Mouse (Mus musculus) A20 (cell line): ENCODE data around the gene Srsf10.

Experiments
- DNase-seq: peaks from one replicate; pipeline ENCODE4 v3.0.0-alpha.2; 2011; ENCODE audit warnings: low read depth, low spot score

The Srsf10 gene

DNA sequence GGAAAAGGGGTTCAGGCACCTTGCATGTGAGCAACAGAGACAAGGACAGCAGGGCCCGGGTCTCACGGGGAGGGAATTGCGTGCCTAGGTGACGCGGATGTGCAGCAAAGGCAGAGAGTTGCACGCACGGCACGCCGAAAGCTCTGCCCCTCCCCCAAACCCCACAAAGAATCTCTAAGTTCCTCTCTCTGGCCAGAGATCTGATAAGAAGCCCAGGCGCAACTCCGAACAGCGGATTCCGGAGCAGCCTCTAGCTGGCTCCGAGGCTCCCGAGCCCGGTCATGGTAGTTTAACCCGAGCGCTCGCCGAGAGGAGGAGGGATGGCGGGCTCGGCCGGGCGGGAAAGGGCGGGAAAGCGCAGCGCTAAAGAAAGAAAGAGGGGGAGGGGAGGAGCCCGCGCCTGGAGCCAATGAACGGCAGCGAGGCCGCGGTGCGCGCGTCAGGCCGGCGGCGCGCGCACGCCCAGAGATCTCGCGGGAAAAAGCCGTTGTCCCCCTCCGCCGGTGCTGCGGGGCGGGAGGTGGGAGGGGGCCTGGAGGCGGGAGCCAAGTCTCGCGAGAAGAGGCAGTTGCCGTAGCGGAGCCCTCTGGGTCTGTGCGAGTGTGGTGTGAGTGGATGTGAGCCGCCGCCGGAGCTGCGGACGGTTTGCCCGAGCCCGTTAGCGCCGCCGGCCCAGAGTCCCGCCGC is at the start of gene Srsf10:
Gene Srsf10, plus strand, starts transcription at position 212 of the 687 bp plus-strand sequence.
- peak; percentile 99 for DNase-seq

GRCm38 (mm10) chr4:135814896-135815295 is 40.7 kb upstream of the Srsf10 start:
- no peak for DNase-seq

- peak; percentile 71 for DNase-seq
These were observed 38.5 kb upstream of the Srsf10 start for GRCm38 (mm10) chr4:135816905-135817622.

DNA sequence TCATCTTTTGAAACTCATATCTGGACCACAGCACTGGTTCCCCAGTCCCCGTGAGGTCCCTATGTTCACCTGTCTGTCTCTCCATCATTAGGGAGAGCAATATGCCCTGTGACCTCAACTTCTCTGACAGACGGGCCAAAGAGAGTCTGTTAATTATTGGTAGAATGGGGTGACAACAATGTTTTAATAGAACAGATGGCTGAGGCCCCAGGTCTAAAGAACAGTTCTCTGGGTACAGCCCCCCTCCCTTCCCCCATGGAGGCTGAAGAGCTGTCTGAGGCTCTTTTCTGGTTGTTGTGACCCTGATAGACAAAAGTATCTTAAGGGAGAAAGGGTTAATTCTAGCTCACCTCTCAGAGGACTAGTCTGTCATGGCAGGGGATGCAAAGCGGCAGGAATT is 37.2 kb upstream of the Srsf10 start:
- no peak for DNase-seq

DNA sequence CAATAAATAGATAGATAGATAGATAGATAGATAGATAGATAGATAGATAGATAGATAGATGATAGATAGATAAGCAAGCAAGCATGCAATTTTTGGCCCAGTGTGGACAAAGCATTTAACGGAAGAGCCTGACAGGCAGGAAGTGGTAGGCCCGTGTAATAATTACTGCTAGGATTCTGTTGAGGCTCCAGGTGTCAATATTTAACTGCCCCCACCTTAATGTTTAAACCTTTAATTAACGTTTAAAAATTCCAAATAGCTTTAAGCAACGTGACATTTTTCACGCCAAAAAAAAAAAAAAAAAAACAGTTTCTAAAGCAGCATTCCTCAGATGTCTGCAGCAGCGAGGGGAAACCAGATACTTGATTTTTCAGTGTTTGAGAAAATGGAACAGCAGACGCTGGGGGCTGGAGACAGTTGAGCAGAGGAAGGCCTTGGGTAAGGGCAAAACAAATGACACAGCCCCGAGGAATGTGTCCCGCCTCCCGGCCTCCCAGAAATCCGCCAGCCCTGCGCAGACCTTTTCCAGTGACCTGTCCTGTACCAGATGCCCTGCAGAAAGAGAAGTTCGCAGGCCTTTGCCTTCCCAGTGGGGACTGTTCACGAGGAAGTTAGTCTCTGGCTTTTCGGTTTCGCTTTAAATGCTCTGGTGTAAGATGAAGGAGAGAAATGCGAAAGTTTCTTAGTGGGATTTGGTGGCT is 35.6 kb upstream of the Srsf10 start:
- no peak for DNase-seq

DNA sequence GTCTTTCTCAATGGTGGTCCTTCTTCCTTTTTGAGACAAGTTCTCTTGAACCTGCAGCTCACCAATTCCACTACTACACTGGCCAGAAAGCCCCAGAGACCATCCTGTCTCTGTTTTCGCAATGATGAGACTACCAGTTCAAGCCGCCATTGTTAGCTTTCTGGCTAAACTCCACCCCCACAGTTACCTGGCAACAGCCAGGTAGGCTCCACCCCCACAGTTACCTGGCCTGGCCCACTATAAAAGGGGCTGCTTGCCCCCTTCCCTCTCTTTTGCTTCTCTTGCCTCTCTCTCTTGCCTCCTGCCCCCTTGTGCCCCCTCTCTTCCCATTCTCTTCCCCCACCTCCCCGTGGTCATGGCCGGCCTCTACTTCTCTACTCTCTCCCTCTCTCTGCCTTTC is 33.8 kb upstream of the Srsf10 start:
- no peak for DNase-seq

GRCm38 (mm10) chr4:135823298-135823697 is 32.2 kb upstream of the Srsf10 start:
- peak; percentile 59 for DNase-seq

- no peak for DNase-seq
These were observed 31.3 kb upstream of the Srsf10 start for GRCm38 (mm10) chr4:135824254-135824653.

DNA sequence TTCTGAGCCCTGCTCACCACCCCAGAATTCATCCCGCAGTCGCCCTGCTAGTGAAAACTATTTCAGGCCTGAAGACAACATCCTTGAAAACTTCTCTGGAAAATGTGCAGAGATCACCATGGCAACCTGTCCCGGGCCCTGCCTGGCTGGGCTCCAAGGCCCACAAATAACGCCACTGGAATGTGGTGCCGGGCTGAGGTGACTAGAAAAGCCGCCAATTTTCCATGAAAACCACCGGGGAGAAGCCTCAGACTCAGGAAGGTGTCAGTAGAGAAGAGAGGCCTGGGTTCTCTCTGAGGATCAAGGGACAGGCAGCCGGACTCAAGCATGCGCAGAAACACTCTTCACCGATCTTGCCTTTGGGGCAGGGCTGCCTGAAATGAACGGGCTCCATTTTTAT is 27.1 kb upstream of the Srsf10 start:
- DNase-seq, result no peak

DNA sequence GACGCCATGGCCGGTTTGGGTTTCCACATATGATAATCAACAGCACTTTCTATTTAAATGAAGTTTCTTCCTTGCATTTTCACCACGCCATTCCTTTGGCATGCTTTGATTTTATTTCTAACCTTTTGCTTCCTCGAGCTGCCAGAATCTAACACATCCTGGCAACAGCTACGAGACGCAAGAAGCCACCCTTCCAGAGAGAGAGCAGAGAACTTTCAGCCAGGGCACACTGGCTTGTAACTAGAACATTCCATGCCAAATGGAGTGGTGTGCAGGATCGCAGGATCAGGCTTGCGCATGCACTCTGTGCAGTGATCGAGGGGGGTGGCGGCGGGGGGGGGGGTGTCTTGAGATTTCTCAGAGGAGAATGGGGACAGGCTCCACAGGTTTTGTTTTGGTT is 23.5 kb upstream of the Srsf10 start:
- no peak for DNase-seq

GRCm38 (mm10) chr4:135833301-135834123 is 22.0 kb upstream of the Srsf10 start:
- no peak for DNase-seq

- no peak for DNase-seq
These were observed 21.3 kb upstream of the Srsf10 start for GRCm38 (mm10) chr4:135834124-135834717.

DNA sequence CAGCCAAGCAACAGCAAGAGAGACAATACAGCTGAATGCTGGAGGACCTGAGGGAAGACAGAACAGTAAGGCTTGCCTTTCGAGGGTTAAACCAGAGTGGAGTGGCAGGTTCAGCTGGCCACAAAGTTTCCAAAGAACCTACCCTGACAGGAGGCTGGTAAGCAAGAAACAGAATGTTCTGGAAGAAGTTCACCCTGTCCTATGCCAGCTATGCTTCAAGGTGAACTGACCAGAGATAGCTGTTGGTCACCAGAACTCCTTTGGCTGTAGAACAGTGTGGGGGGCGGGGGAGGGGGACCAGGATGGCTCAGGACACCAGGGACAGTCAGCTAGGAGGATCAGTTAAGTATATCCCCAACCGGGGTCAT is 16.6 kb upstream of the Srsf10 start:
- DNase-seq, result no peak

DNA sequence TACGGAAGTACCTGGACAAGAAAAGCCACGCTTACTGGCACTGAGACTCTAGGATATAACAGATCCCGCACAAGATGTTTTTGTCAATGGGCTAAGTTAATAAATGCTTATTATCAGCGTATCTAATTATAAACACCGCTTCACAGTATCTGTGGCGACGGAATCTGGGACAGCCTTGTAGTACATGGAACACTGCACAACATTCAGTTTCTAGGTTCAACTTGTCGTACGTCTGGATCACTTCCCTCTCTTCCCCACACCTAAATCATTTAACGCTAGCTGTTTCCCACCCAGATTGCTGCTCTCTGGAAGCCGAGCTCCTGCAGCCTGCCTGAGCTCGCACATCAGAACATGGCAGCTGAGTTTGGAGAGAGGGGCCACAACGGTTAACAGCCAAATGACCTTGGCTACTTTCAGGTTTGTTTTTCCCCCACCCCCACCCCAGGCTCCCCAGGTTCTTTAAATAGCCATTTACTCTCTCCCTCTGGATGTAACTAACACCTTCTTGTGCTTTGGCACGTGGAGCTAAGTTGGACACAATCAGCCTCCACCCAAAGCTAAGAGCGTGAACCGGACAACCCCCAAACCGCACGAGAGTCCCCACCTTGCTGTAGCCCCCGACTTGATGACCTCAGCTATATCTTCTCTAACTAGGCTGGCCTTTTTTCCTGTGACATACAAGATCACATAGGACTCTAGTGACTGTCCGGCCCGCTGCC is 16.1 kb upstream of the Srsf10 start:
- no peak for DNase-seq

DNA sequence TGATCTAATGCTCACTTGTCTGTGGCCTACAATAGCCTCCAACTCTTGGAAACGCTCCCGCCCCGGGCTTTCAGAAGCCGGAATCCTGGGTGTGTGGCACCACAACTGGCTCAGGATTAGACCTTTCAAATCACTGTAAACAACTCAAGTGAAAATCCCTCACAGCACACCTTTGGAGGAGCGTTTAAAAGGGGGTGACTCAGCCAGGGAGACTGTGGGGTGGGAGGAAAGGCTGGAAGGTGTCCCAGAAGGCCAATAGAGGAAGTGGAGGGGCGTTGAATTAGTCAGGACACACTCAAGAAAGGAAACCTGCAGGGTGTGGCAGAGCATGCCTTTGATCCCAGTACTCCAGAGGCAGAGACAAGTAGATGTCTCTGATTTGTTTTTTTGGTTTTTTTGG is 11.1 kb upstream of the Srsf10 start:
- no peak for DNase-seq

DNA sequence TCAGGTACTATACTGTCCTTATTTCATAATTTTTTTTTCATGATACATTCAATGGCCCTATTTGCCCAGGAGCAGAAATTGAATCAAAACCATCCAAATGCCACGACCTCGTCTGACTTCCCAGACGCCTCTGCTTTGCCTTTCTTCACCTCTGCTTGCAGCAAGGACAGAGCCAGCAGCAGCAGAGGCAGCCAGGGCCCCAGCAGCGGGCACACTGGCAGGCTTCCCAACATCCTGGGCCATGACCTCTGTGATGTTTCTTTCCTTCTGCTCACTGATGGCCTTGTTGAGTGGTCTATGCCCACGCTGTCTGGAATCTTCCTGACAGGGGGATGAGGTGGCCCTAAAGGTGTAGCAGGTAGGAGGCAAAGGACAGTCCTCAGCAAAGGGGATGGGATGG is 8.0 kb upstream of the Srsf10 start:
- no peak for DNase-seq

DNA sequence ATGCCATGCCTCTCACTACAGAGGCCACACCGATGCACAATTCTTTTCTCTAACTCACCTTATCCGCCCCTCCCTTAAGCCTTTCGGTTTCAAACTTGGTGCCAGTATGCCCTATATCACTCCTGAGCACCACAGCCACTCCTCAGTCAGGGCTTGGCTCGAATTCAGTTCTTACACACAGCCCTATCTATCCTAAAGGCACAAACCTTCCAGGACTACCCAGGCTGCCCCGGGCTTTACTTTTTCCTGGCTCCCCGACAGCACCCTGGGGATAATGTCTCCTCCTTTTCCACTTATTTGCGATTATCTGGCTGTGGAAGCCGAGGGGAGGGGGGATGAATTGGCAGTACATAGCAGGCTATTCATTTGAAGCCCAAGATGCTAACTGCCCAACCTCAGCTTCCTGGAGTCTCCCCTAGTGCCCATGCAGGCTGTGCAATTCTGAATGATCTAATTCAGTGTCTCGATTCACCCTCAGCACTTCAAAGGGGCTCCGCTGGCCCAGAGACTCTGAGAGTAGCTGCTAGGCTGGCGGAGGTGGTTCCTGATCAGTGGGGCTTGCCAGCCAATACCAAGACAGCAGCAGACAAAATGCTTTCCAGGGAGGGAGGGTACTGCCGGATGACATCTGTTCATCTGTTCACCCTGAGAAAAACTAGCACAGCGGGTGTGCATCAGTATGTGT is 5.0 kb upstream of the Srsf10 start:
- DNase-seq, result no peak

- DNase-seq, result no peak
These were observed 3.6 kb upstream of the Srsf10 start for GRCm38 (mm10) chr4:135851942-135852341.

GRCm38 (mm10) chr4:135853987-135854546 is 1.5 kb upstream of the Srsf10 start:
- no peak for DNase-seq

- no peak for DNase-seq
These were observed 917 bp upstream of the Srsf10 start for GRCm38 (mm10) chr4:135854630-135855029.
